Mouse (Mus musculus) ZHBTc4 (cell line): Measurements from ENCODE around the gene Tmem42.

Experiments used
- DNase-seq: peaks from one replicate; pipeline ENCODE4 v3.0.0-alpha.2; 2011; ENCODE audit warnings: low read depth, low spot score

Tmem42 gene

DNA sequence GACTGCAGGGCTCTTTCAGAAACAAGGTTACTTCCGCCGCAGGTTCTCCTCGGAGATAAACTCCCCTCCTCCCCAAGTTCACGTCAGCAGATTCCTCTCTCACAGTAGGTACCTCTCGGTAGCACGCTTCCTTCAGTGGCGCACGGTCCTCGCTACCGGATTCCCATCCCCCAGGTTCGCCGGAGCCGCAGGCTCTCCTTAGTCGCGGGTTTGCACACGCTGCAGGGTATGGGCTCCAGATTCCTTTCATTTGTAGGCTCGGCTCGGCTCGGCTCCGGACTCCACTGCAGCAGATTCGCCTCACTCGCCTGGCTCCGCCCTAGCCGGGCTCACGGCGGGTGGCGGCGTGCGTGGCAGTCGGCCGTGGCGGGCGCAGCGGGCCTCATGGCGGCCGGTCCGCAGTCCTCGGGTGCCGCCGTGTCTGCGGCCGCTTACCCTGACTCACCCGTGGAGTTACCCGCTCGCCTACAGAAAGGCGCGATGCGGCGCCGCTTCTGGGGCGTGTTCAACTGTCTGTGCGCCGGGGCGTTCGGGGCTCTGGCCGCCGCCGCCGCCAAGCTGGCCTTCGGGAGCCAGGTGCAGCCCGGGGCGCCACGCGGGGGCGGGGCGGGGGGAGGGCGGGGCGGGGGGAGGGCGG is at the start of gene Tmem42:
Gene Tmem42, plus strand, starts transcription at position 332 of the 637 bp plus-strand sequence.
- DNase-seq = peak; percentile 92

DNA sequence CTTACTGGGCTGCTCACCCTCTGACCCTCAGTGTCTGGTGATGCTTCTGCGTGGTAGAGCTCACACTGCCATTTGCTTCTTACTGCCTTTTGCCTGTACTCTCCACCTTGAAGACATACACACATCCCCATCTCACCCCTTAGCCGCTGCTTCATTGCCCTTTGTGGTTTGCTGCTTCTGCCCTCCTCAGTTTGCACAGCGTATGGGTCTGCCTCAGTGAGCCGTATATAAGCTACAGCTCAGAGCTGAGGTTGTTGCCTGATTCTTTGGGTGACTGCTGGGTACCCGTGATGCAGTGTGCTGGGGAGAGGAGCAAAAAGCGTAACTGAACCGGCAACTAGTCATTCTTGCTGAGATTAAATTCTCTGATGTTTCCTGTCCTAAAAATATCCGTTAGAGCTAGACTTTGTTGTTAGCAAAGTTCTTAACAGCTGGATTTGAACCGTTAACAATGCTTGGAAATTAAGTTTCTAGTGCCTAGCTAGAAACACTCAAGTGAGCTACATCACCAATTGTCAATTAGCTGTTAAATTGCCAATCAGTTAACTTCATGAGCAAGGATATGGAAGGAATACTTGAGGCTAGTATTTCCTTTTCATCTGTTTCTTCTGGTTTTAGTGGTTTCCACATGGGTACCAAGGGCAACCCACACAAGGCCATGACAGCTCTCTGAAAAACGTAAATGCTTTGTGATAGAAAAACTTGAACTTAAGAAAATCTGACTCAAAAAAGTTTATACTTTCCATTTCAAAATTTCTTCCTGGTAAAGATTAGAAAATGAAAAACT is 22.5 kb upstream of the Tmem42 start:
- no peak for DNase-seq

DNA sequence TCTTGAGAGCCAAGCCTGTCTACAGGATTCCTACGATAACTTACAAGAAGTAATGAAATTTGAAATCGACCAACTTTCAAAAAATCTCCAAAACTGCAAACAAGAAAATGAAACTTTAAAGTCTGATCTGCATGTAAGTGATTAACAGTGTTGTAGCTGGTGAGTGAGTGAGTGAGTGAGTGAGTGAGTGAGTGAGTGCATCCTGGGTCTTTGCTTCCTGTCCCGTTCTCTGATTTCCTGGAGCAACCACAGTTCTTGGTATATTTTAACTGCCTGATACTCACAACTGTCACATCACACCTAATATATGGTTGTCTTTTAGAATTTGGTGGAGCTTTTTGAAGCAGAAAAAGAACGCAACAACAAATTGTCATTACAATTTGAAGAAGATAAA is 21.9 kb upstream of the Tmem42 start:
- DNase-seq = no peak

DNA sequence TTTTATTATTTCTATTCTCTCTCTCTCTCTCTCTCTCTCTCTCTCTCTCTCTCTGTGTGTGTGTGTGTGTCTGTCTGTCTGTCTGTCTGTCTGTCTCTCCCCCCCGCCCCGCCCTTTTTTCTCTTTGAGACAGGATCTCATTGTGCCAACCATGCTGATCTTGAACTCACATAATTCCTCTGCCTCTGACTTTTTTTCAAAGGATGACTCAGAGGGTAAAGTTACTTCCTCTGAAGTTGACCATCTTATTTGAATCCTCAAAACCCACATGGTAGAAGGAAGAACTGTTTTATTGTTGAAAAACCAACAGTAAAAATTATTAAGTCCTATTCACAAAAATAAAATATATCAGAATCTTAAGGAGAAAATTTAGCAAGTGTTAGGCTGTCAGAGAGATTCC is 16.4 kb upstream of the Tmem42 start:
- DNase-seq = no peak

DNA sequence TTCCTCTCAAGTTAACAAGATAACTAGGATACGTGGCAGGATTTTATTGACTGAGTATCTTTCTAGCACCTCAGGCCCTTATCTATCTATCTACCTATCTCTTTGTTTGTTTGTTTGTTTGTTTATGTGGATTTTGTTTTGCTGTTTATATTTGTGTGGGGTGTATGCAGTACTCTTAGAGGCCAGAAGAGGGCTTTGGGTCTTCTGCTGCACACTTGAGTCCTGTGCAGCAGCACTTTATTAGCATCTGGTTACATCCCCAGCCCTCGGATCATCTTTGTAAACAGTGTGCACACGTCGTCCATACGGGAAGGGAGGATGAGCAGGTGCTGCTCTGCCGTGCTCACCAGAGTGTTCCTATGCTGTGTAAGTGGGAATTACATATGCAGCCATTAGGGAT is 15.1 kb upstream of the Tmem42 start:
- peak; percentile 53 for DNase-seq

DNA sequence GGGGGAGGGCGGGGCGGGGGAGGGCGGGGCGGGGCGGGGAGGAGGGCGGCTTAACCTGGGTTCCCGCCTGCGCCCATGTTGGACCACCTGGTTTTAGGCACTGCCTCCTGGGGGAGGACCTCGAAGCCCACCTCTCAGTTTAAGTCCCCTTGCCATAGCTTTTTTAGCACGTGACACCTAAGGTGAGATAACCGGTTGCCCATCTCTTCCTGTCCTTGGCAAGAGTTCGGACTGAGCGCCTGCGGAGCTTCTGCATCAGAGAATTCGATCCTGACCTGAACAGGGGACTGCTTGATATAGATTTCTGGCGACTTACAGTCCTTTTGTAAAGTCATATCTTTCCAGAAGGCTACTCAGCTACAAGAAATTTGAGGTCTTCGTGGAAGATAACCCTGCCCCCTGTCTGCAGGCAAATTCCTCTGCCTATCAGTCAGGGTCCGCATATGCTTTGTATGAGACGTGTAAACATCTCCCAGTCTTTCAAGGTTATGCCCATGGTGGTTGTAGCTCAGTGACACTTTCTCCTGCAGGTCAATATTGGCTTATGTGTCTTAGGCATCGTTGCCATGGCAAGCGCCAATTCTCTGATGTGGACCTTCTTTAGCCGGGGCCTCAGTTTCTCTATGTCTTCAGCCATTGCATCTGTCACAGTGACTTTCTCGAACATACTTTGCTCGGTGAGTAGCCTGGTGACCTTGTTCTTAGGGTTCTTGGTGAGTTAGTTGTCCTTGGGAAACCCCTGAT is 682 bp downstream of the Tmem42 start:
- DNase-seq = no peak

DNA sequence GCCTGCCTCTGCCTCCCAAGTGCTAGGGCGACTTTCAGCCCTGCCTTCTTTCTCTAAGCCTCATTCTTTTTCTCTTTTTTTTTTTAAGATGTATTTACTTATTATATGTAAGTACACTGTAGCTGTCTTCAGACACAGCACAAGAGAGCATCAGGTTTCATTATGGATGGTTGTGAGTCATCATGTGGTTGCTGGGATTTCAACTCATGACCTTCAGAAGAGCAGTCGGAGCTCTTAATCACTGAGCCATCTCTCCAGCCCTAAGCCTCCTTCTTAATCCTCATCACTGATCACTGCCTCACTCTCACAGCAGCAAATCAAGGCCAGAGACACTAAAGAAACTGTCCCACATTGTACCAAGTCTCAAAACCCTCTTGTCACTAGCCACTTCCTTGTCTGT is 3.1 kb downstream of the Tmem42 start:
- no peak for DNase-seq

DNA sequence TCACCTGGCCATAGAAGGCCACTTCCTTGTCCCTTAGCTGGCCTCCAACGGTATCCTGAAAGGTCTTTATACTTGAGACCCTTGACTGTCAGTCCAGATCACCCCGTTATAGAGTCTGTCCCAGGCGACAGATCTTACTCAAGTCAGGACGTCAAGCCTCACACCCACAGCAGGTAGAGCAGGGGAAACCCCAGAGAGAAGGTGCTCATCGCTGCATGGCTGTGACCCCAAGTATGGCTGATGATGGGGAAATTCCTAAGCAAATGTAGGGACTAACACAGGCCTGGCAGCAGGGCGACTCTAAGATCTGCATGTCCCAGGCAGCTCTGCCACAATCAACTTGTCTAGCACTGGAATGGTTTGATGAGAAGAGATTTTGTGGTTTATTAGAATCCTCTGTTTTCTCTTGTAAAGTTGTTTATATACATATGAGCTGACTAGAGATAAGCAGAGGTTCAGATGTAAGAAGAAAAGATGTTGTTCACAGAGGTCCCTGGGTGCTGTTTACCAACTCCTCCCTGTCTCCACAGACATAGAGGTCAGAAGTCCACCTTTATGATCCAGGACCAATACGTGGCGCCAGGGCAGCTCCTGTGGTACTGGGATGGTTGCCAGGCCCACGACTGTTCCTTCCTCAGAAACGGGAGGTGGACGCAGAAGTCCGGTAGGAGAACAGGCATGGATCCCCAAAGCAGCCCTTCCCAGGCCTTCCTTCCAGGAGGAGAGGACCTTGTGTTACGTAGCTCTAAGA is 10.5 kb downstream of the Tmem42 start:
- DNase-seq = no peak

DNA sequence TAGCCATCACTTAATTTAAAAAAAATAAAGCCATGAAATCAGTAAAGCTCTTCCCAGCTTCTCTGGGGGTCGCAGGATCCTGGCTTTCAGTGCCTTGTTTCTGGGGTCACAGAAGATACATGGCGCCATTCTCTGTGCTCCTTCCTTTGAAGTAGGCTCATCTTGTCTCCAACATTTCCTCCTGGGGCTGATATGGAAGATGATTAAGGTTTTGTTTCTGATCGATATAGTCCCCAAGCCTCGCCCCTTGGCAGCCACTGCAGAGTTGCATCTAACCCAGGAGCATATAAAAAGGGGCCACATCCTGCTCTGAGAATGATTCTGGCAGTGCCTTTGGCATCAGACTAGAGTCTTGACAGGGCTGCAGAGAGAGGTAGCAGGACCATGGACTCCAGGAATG is 13.3 kb downstream of the Tmem42 start, which contains the start of gene Tgm4:
Gene Tgm4, plus strand, starts transcription at position 301 of the 400 bp plus-strand sequence.
- DNase-seq = no peak

DNA sequence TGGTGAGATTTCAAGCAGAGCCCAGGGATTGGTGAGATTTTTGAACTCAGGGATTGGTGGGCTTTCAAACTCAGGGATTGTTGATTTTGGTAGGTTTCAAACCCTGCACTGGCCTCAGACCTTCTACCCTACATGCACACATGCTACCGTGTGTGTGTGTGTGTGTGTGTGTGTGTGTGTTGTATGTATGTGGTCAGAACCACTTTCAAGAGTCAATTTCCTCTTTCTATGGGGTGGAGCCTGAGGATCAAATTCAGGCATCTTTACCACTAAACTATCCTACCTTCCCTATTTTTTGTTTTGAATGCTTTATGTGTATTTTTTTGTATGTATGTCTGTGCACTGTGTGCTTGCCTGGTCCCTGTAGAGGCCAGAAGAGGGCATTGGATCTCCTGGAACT is 26.5 kb downstream of the Tmem42 start:
- DNase-seq = no peak

DNA sequence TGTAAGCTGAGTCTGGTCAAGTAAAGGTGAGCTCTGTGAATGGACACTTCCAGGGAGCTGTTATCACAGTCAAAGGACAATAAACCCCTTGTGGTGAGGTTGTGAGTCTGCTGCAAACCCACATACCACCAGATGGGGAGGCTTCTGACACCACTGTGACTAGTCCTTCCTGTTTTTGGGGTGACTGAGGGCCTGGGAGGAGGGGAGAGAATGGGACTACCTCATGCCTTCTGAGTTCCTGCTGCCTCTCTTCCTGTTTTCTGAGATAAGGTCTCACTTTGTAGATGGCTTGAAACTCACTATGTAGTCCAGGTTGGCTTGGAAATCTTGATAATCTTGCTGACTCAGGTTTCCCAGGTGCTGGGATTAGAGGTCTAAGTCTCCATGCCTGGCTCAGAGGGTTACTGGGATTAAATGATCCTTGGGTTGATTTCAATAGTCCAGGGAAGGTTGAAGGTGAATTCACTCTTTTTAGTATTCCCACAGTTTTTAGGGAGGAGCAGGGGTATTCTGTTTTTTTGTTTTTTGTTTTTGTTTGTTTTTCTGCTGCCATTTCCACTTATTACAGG is 37.7 kb downstream of the Tmem42 start:
- DNase-seq = no peak

DNA sequence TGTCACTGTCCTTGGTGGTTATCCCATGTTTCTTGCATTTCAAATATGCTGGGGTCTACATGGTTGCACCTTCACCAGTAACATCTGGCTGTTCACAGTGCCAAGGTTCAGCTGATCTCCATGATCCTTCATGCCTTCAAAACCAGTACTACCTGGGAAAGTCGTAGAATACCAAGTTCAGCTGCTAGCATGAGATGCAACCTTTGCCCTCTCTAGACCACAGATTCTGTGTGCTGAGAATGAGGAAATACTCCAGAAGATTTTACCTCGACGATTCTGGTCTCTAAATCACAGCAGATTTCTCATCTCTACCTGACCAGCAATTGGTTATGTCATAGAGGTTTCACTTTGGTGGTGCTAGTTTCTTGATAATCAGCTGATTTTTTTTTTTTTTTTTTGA is 39.0 kb downstream of the Tmem42 start:
- DNase-seq = no peak
